Mouse (Mus musculus) MEL (cell line): Measurements from ENCODE around the gene Itpripl2. TPM values are rescaled to one million over a fixed set of nuclear protein-coding genes. Genes with fewer than 3 reads are reported as not detected.

ENCODE experiments used
- DNase-seq: peaks from one replicate; pipeline ENCODE4 v3.0.0; 2011; ENCODE audit warnings: low read depth, low spot score
- H3K27ac ChIP-seq: 2 replicates; pipeline ENCODE4 v1.5.1; 2012; ENCODE audit warnings: low read depth, mild to moderate bottlenecking, control low read depth, low read length, moderate library complexity; ENCODE audit not compliant: control insufficient read depth
- H3K27me3 ChIP-seq, 2 experiments: fragments of 150-350 bp in 1 of 2; sonication (generic) in 1 of 2; 2 replicates each; pipeline ENCODE4 v1.6.1; 2012; ENCODE audit warnings: low read length in 2 of 2, mild to moderate bottlenecking in 2 of 2, improper control_type of control experiment in 1 of 2, moderate library complexity in 1 of 2; ENCODE audit not compliant: insufficient read depth in 2 of 2, control insufficient read depth in 1 of 2
- H3K36me3 ChIP-seq, 2 experiments: 2 replicates each; pipeline ENCODE4 v1.6.1; 2012 to 2014; ENCODE audit warnings: low read length in 2 of 2, improper control_type of control experiment in 1 of 2, inconsistent platforms in 1 of 2, mild to moderate bottlenecking in 1 of 2; ENCODE audit not compliant: insufficient read depth in 2 of 2, control insufficient read depth in 1 of 2
- H3K4me1 ChIP-seq, 2 experiments: fragments of 150-350 bp in 1 of 2; sonication (generic) in 1 of 2; 2 replicates each; pipeline ENCODE4 v1.6.1; 2012; ENCODE audit warnings: low read length in 2 of 2, improper control_type of control experiment in 1 of 2, mild to moderate bottlenecking in 1 of 2; ENCODE audit not compliant: insufficient read depth in 2 of 2, control insufficient read depth in 1 of 2
- H3K4me3 ChIP-seq, 2 experiments: fragments of 150-350 bp in 1 of 2; sonication (generic) in 1 of 2; 2 replicates each; pipeline ENCODE4 v1.5.1; 2012; ENCODE audit warnings: low read depth in 2 of 2, low read length in 2 of 2, mild to moderate bottlenecking in 2 of 2, moderate library complexity in 2 of 2, control low read depth in 1 of 2, improper control_type of control experiment in 1 of 2; ENCODE audit not compliant: control insufficient read depth in 1 of 2, insufficient read depth in 1 of 2
- H3K79me2 ChIP-seq: 2 replicates; pipeline ENCODE4 v1.6.1; 2012; ENCODE audit warnings: mild to moderate bottlenecking, low read length, moderate library complexity; ENCODE audit not compliant: control insufficient read depth, poor library complexity, insufficient read depth
- H3K9ac ChIP-seq: 2 replicates; pipeline ENCODE4 v1.6.1; 2012; ENCODE audit warnings: low read depth, mild to moderate bottlenecking, control low read depth, low read length, moderate library complexity; ENCODE audit not compliant: control insufficient read depth, poor library complexity, severe bottlenecking
- H3K9me3 ChIP-seq: fragments of 150-350 bp; sonication (generic); replicated peaks from 2 replicates; pipeline ENCODE4 v1.6.1; 2012; ENCODE audit warnings: mild to moderate bottlenecking, low read length, improper control_type of control experiment, moderate library complexity; ENCODE audit not compliant: insufficient read depth
- CHD2 ChIP-seq: IDR thresholded peaks from 2 replicates; pipeline ENCODE4 v1.6.1; 2011; ENCODE audit warnings: low read length, improper control_type of control experiment
- CTCF ChIP-seq, 3 experiments: IDR thresholded peaks in 2 of 3; conservative IDR thresholded peaks in 1 of 3; 2 replicates each; pipeline ENCODE4 v1.5.1; 2011 to 2012; ENCODE audit warnings: low read length in 3 of 3, low read depth in 2 of 3, mild to moderate bottlenecking in 2 of 3, improper control_type of control experiment in 1 of 3, inconsistent platforms in 1 of 3, mixed read lengths in 1 of 3, moderate library complexity in 1 of 3; ENCODE audit not compliant: control insufficient read depth in 1 of 3, insufficient read depth in 1 of 3, poor library complexity in 1 of 3, severe bottlenecking in 1 of 3
- ELF1 ChIP-seq: IDR thresholded peaks from 2 replicates; pipeline ENCODE4 v1.6.1; 2014; ENCODE audit warnings: low read depth, mild to moderate bottlenecking, inconsistent platforms, low read length, improper control_type of control experiment, moderate library complexity
- EP300 ChIP-seq, 2 experiments: IDR thresholded peaks; 2 replicates each; pipeline ENCODE4 v1.6.1; 2011; ENCODE audit warnings: improper control_type of control experiment in 2 of 2, low read length in 2 of 2, low read depth in 1 of 2, mild to moderate bottlenecking in 1 of 2
- ETS1 ChIP-seq: IDR thresholded peaks from 2 replicates; pipeline ENCODE4 v1.6.1; 2012; ENCODE audit warnings: low read depth, mild to moderate bottlenecking, inconsistent platforms, low read length, improper control_type of control experiment, moderate library complexity
- GATA1 ChIP-seq: IDR thresholded peaks from 2 replicates; pipeline ENCODE4 v1.6.1; 2011; ENCODE audit warnings: low read depth, low read length, improper control_type of control experiment
- HCFC1 ChIP-seq: IDR thresholded peaks from 2 replicates; pipeline ENCODE4 v1.6.1; 2012; ENCODE audit warnings: low read depth, mild to moderate bottlenecking, inconsistent platforms, low read length, improper control_type of control experiment, moderate library complexity
- KAT2A ChIP-seq: conservative IDR thresholded peaks from 2 replicates; pipeline ENCODE4 v1.6.1; 2012; ENCODE audit warnings: low read depth, low read length, improper control_type of control experiment, inconsistent platforms
- MAFK ChIP-seq: IDR thresholded peaks from 2 replicates; pipeline ENCODE4 v1.6.1; 2011; ENCODE audit warnings: low read depth, mild to moderate bottlenecking, low read length, improper control_type of control experiment, borderline replicate concordance
- MEF2A ChIP-seq: IDR thresholded peaks from 2 replicates; pipeline ENCODE4 v1.6.1; 2014; ENCODE audit warnings: low read depth, mild to moderate bottlenecking, inconsistent platforms, low read length, improper control_type of control experiment; ENCODE audit not compliant: poor library complexity, insufficient replicate concordance, severe bottlenecking; ENCODE audit errors: extremely low read depth
- MYB ChIP-seq: IDR thresholded peaks from 2 replicates; pipeline ENCODE4 v1.6.1; 2011; ENCODE audit warnings: mild to moderate bottlenecking, low read depth, low read length, improper control_type of control experiment
- MYC ChIP-seq: IDR thresholded peaks from 2 replicates; pipeline ENCODE4 v1.6.1; 2011; ENCODE audit warnings: low read depth, mild to moderate bottlenecking, low read length, improper control_type of control experiment, moderate library complexity
- NELFE ChIP-seq: IDR thresholded peaks from 2 replicates; pipeline ENCODE4 v1.6.1; 2011; ENCODE audit warnings: low read depth, low read length, improper control_type of control experiment
- NRF1 ChIP-seq: IDR thresholded peaks from 2 replicates; pipeline ENCODE4 v1.6.1; 2014; ENCODE audit warnings: low read depth, mild to moderate bottlenecking, inconsistent platforms, low read length, improper control_type of control experiment, moderate library complexity; ENCODE audit not compliant: poor library complexity, insufficient read depth, severe bottlenecking
- POLR2A ChIP-seq, 2 experiments: IDR thresholded peaks; 2 replicates each; pipeline ENCODE4 v1.6.1; 2011 to 2012; ENCODE audit warnings: low read length in 2 of 2, mild to moderate bottlenecking in 2 of 2, control low read depth in 1 of 2, improper control_type of control experiment in 1 of 2, low read depth in 1 of 2, moderate library complexity in 1 of 2; ENCODE audit not compliant: control insufficient read depth in 1 of 2, insufficient read depth in 1 of 2, poor library complexity in 1 of 2
- POLR2AphosphoS2 ChIP-seq: IDR thresholded peaks from 2 replicates; pipeline ENCODE4 v1.6.1; 2011; ENCODE audit warnings: low read length, improper control_type of control experiment
- RAD21 ChIP-seq: IDR thresholded peaks from 2 replicates; pipeline ENCODE4 v1.6.1; 2011; ENCODE audit warnings: mild to moderate bottlenecking, low read depth, low read length, improper control_type of control experiment
- RCOR1 ChIP-seq: IDR thresholded peaks from 2 replicates; pipeline ENCODE4 v1.6.1; 2012; ENCODE audit warnings: low read depth, mild to moderate bottlenecking, inconsistent platforms, low read length, improper control_type of control experiment
- SIN3A ChIP-seq: IDR thresholded peaks from 2 replicates; pipeline ENCODE4 v1.6.1; 2012; ENCODE audit warnings: low read length, improper control_type of control experiment, inconsistent platforms
- TAL1 ChIP-seq: IDR thresholded peaks from 2 replicates; pipeline ENCODE4 v1.6.1; 2012; ENCODE audit warnings: mild to moderate bottlenecking, inconsistent platforms, low read length, moderate library complexity, mixed read lengths
- TBP ChIP-seq: IDR thresholded peaks from 2 replicates; pipeline ENCODE4 v1.8.0; 2011; ENCODE audit warnings: low read depth, low read length, improper control_type of control experiment
- TCF12 ChIP-seq: IDR thresholded peaks from 2 replicates; pipeline ENCODE4 v1.6.1; 2014; ENCODE audit warnings: low read depth, mild to moderate bottlenecking, inconsistent platforms, low read length, improper control_type of control experiment, moderate library complexity
- USF1 ChIP-seq: IDR thresholded peaks from 2 replicates; pipeline ENCODE4 v1.6.1; 2014; ENCODE audit warnings: low read depth, mild to moderate bottlenecking, inconsistent platforms, low read length, improper control_type of control experiment, moderate library complexity
- ZC3H11A ChIP-seq: IDR thresholded peaks from 2 replicates; pipeline ENCODE4 v1.6.1; 2012; ENCODE audit warnings: low read depth, mild to moderate bottlenecking, inconsistent platforms, low read length, improper control_type of control experiment
- ZMIZ1 ChIP-seq: IDR thresholded peaks from 2 replicates; pipeline ENCODE4 v1.6.1; 2012; ENCODE audit warnings: low read depth, mild to moderate bottlenecking, inconsistent platforms, low read length, improper control_type of control experiment, moderate library complexity
- ZNF384 ChIP-seq: IDR thresholded peaks from 2 replicates; pipeline ENCODE4 v1.6.1; 2012; ENCODE audit warnings: low read depth, mild to moderate bottlenecking, inconsistent platforms, low read length, improper control_type of control experiment
- polyA plus RNA-seq, 2 experiments: library from polyadenylated mRNA; stranded (reverse) in 1 of 2; unstranded in 1 of 2; fragments of >175 nt in 1 of 2; fragments of >200 nt in 1 of 2; gene quantifications; 2 replicates each; pipeline versions ENCODE4 v1.2.1 to v1.2.4; 2012; ENCODE audit warnings: low replicate concordance in 2 of 2, low read depth in 1 of 2; ENCODE audit not compliant: insufficient read length in 2 of 2, insufficient read depth in 1 of 2, missing spikeins in 1 of 2
- total RNA-seq: library from RNA; depleted of rRNA; stranded (reverse); fragments of 300-350 nt; gene quantifications from 2 replicates; pipeline ENCODE4 v1.2.3, GENCODE M21; 2012

Itpripl2 gene
- total and polyA plus RNA-seq, 3 experiments: 4.3 to 4.8 TPM; not detected in 1

DNA sequence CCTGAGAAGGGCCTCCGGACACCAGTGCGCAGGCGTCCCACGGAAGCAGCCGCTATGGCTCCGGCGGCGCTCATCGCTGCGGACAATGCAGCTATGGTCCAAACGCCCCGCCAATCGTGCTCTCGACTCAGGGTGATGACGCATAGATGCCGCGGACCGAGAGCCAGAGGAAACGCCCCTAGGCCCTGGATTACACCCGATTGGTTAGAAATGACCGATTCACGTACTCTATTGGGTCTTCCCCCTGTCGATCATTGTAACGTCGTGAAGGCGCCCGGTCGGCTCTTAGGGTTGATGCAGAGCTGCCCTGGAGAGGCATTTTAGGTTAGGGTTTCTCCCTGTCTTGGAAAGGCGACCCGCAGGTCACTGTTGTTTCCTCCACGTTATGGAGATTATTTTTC, 41.4 kb upstream of the Itpripl2 start, which contains the start of gene Coq7:
Coq7 (minus strand) TSS at position 179 of the 401 bp plus-strand sequence.
- Histone ChIP-seq H3K27ac (peak within 1 kb of the TSS; percentile 92), H3K36me3 (peaks cover 0 to 6% of the 10 kb centered on the region in 2 experiments; a peak in 1 of 4 replicates), H3K9me3 (no peaks in the 10 kb centered on the region), H3K79me2 (no peaks in the 10 kb centered on the region; the same call in 1 of the 2 replicates), H3K4me3 (peak within 1 kb of the TSS; percentile 96 to 98), H3K9ac (peak within 1 kb of the TSS; percentile 96), H3K4me1 (peaks cover 0 to 2% of the 10 kb centered on the region in 2 experiments; a peak in 1 of 4 replicates), H3K27me3 (no peaks in the 10 kb centered on the region; a peak in 1 of 4 replicates)
- peak; percentile 98 for DNase-seq
- TF ChIP-seq RCOR1 (no peak), CHD2 (peak; percentile 44), TBP (peak; percentile 80), NRF1 (peak; percentile 59), MYC (0 out of 2 replicates have a peak, but pooled peaks have one; percentile 0), POLR2AphosphoS2 (peak; percentile 50), SIN3A (peak; percentile 47; the same call in 1 of the 2 replicates), HCFC1 (peak; percentile 77), ETS1 (no peak), NELFE (peak; percentile 66), ELF1 (no peak), POLR2A (IDR thresholded peaks at IDR 0.05; ENCODE audit: control insufficient read depth in 1 of 2, insufficient read depth in 1 of 2, low read depth in 1 of 2, low read length in 2 of 2, poor library complexity in 1 of 2) (peak; percentile 55 to 76; a peak in 3 of 4 replicates), USF1 (no peak)

GRCm38 (mm10) chr7:118532519-118533177, 40.9 kb upstream of the Itpripl2 start:
- no peaks in the 10 kb centered on the region for H3K9me3 ChIP-seq
- H3K79me2 ChIP-seq: no peaks in the 10 kb centered on the region; the same call in 1 of the 2 replicates
- peaks cover 0 to 6% of the 10 kb centered on the region in 2 experiments; a peak in 1 of 4 replicates for H3K36me3 ChIP-seq
- peak overlapping the region; percentile 92 for H3K27ac ChIP-seq
- H3K4me1 ChIP-seq: peaks cover 0 to 2% of the 10 kb centered on the region in 2 experiments; a peak in 1 of 4 replicates
- peak overlapping the region; percentile 96 for H3K9ac ChIP-seq
- peak overlapping the region; percentile 96 to 98 for H3K4me3 ChIP-seq
- H3K27me3 ChIP-seq: no peaks in the 10 kb centered on the region; a peak in 1 of 4 replicates
- peak; percentile 98 for DNase-seq
- TF ChIP-seq MYC: peak; percentile 41; the same call in 1 of the 2 replicates
- no peak for TF ChIP-seq MAFK
- TF ChIP-seq MEF2A: peak; percentile 36; the same call in 1 of the 2 replicates
- peak; percentile 63 for TF ChIP-seq SIN3A
- TF ChIP-seq USF1: peak; percentile 78
- no peak for TF ChIP-seq TAL1
- TF ChIP-seq EP300 (IDR thresholded peaks at IDR 0.05; ENCODE audit: low read depth in 1 of 2, low read length in 2 of 2): 0 out of 4 replicates have a peak, but pooled peaks of 1 of the 2 experiments have one; percentile 12
- no peak for TF ChIP-seq GATA1
- TF ChIP-seq MYB: no peak
- no peak for TF ChIP-seq ZNF384
- no peak for TF ChIP-seq ZC3H11A
- TF ChIP-seq TBP: no peak
- no peak for TF ChIP-seq RAD21
- TF ChIP-seq ZMIZ1: no peak; the same call in 1 of the 2 replicates
- no peak for TF ChIP-seq ELF1
- peak; percentile 63 for TF ChIP-seq NRF1
- TF ChIP-seq CHD2: no peak
- TF ChIP-seq POLR2AphosphoS2: peak; percentile 61; the same call in 1 of the 2 replicates
- TF ChIP-seq NELFE: peak; percentile 60
- TF ChIP-seq RCOR1: no peak
- 0 out of 4 replicates have a peak, but pooled peaks of 1 of the 2 experiments have one; percentile 22 for TF ChIP-seq POLR2A (IDR thresholded peaks at IDR 0.05; ENCODE audit: control insufficient read depth in 1 of 2, insufficient read depth in 1 of 2, low read depth in 1 of 2, low read length in 2 of 2, poor library complexity in 1 of 2)
- TF ChIP-seq TCF12: peak; percentile 36
- peak; percentile 44 for TF ChIP-seq KAT2A
- TF ChIP-seq CTCF (IDR thresholded peaks at IDR 0.05 in 2 of 3, conservative IDR thresholded peaks at IDR 0.05 in 1 of 3; ENCODE audit: control insufficient read depth in 1 of 3, insufficient read depth in 1 of 3, low read depth in 2 of 3, low read length in 3 of 3, poor library complexity in 1 of 3, severe bottlenecking in 1 of 3): no peak
